Comparison of ENCODE assay signal across 22 mouse cellular contexts in genomic region chr12:100609064-100609463, GRCm38 (mm10).
"Had no signal": no experiment of that assay in that cellular context is flagged by ENCODE, and none has a peak within 500 bp of the region (broad histone marks: within the 10 kb centered on the region; RNA-seq: fewer than 3 reads in every experiment).

No protein-coding gene starts in this region.

- H3K36me3 ChIP-seq: heart, embryonic 13.5 days; heart, embryonic 15.5 days; hindbrain, embryonic 13.5 days; hindbrain, embryonic 15.5 days; kidney, embryonic 15.5 days; limb, embryonic 13.5 days; limb, embryonic 15.5 days; liver, embryonic 12.5 days had no signal

- DNase-seq: gastrocnemius, postnatal 14 days; gastrocnemius, postnatal 36 days; heart, adult 11 months; heart, adult 2 months; heart, postnatal 14 days; heart, postnatal 36 days; kidney, adult 11 months; kidney, adult 2 months; kidney, adult 9 months; kidney, postnatal 25 days had no signal

- ATAC-seq: hindbrain, postnatal 0 days; intestine, embryonic 16.5 days; liver, embryonic 12.5 days had no signal

- H3K27ac ChIP-seq: heart, adult 2 months; heart, embryonic 13.5 days; heart, embryonic 15.5 days; hindbrain, embryonic 13.5 days; hindbrain, embryonic 15.5 days; hindbrain, postnatal 0 days; kidney, embryonic 15.5 days; kidney, postnatal 0 days; limb, embryonic 13.5 days; limb, embryonic 15.5 days; liver, embryonic 12.5 days; liver, embryonic 14.5 days had no signal

- H3K9me3 ChIP-seq: heart, embryonic 13.5 days; heart, embryonic 15.5 days; hindbrain, embryonic 13.5 days; hindbrain, embryonic 15.5 days; kidney, embryonic 15.5 days; limb, embryonic 13.5 days; limb, embryonic 15.5 days; liver, embryonic 12.5 days had no signal

- H3K4me1 ChIP-seq: heart, embryonic 15.5 days; hindbrain, embryonic 13.5 days; hindbrain, embryonic 15.5 days; kidney, embryonic 15.5 days had no signal

- H3K4me3 ChIP-seq: heart, adult 2 months; heart, embryonic 13.5 days; heart, embryonic 15.5 days; hindbrain, embryonic 13.5 days; hindbrain, embryonic 15.5 days; kidney, embryonic 15.5 days; limb, embryonic 13.5 days; limb, embryonic 15.5 days; liver, embryonic 12.5 days had no signal

- H3K27me3 ChIP-seq: heart, embryonic 13.5 days; heart, embryonic 15.5 days; hindbrain, embryonic 13.5 days; hindbrain, embryonic 15.5 days; kidney, embryonic 15.5 days; limb, embryonic 13.5 days; limb, embryonic 15.5 days; liver, embryonic 12.5 days had no signal
